Mouse (Mus musculus) heart, adult 2 months (tissue): ENCODE data around the gene Nr2c1. TPM values are rescaled to one million over a fixed set of nuclear protein-coding genes. Genes with fewer than 3 reads are reported as not detected.

Experiments used
- DNase-seq, 2 experiments: peaks; one replicate each; pipeline ENCODE4 v3.0.0; 2021
- H3K27ac ChIP-seq: fragments of 200-600 bp; 2 replicates; pipeline ENCODE4 v1.8.1; 2022
- H3K27me3 ChIP-seq: fragments of 200-500 bp; 2 replicates; pipeline ENCODE4 v1.6.1; 2012; ENCODE audit warnings: mild to moderate bottlenecking, low read length, inconsistent platforms, mixed read lengths; ENCODE audit not compliant: control insufficient read depth, insufficient read depth
- H3K36me3 ChIP-seq: fragments of 200-500 bp; 2 replicates; pipeline ENCODE4 v1.6.1; 2012; ENCODE audit warnings: low read length, inconsistent platforms; ENCODE audit not compliant: control insufficient read depth, insufficient read depth
- H3K4me1 ChIP-seq: fragments of 200-500 bp; 2 replicates; pipeline ENCODE4 v1.6.1; 2011; ENCODE audit warnings: low read length; ENCODE audit not compliant: control insufficient read depth, insufficient read depth
- H3K4me3 ChIP-seq: fragments of 200-600 bp; 2 replicates; pipeline ENCODE4 v1.8.1; 2022
- H3K79me2 ChIP-seq: fragments of 200-500 bp; replicated peaks from 2 replicates; pipeline ENCODE4 v1.6.1; 2012; ENCODE audit warnings: mild to moderate bottlenecking, inconsistent platforms, low read length, moderate library complexity, mixed read lengths; ENCODE audit not compliant: control insufficient read depth, insufficient read depth
- H3K9ac ChIP-seq: fragments of 200-500 bp; 2 replicates; pipeline ENCODE4 v1.6.1; 2012; ENCODE audit warnings: low read depth, mild to moderate bottlenecking, control low read depth, inconsistent platforms, low read length, mixed read lengths
- CTCF ChIP-seq: fragments of 200-600 bp; IDR thresholded peaks from 2 replicates; pipeline ENCODE4 v1.8.1; 2022; ENCODE audit warnings: antibody characterized with exemption, mild to moderate bottlenecking, moderate library complexity
- EP300 ChIP-seq: fragments of 200-500 bp; IDR thresholded peaks from 2 replicates; pipeline ENCODE4 v1.6.1; 2011; ENCODE audit warnings: low read depth, low read length, control low read depth; ENCODE audit not compliant: insufficient read depth
- POLR2A ChIP-seq: fragments of 200-500 bp; IDR thresholded peaks from 2 replicates; pipeline ENCODE4 v1.6.1; 2011; ENCODE audit warnings: mild to moderate bottlenecking, low read depth, low read length, control low read depth; ENCODE audit not compliant: insufficient read depth
- WGBS: fragments of 180-500 bp; shearing (Covaris S2); methylation state at CpG from one replicate; pipeline ENCODE4 v1.1.7; 2018; 5-methylcytosine and 5-hydroxymethylcytosine counted together
- intact Hi-C: fragments of 180-260 bp; cut with DNase I; formaldehyde crosslinking; loops from one replicate; pipeline ENCODE4 v1.15.1; 2025
- polyA plus RNA-seq: library from polyadenylated mRNA; depleted of rRNA; stranded (reverse); fragments of >200 nt; gene quantifications from 2 replicates; pipeline ENCODE4 v1.2.3, GENCODE M21; 2012
- total RNA-seq, 2 experiments: library from RNA; stranded (reverse); gene quantifications; 2 replicates each; pipeline ENCODE4 v1.2.3; 2021

The Nr2c1 gene
- total and polyA plus RNA-seq, 3 experiments, result 3.3 to 6.6 (median 6.1) TPM

GRCm38 (mm10) chr10:94110834-94111754 is 36.7 kb upstream of the Nr2c1 start:
- Histone ChIP-seq H3K4me1 (peaks cover 10% of the 10 kb centered on the region), H3K27ac (no peak overlapping the region), H3K9ac (no peak overlapping the region), H3K27me3 (no peaks in the 10 kb centered on the region), H3K36me3 (no peaks in the 10 kb centered on the region), H3K79me2 (no peaks in the 10 kb centered on the region), H3K4me3 (no peak overlapping the region)
- WGBS, result 87% methylated on average over 9 of the region's 9 CpGs
- 0 out of 2 replicates have a peak, but pooled peaks have one; percentile 20 for TF ChIP-seq EP300
- no peak for TF ChIP-seq POLR2A
- intact Hi-C loops, result no loop called here
- no peak for DNase-seq

- Histone ChIP-seq H3K36me3 (no peaks in the 10 kb centered on the region), H3K27me3 (no peaks in the 10 kb centered on the region), H3K27ac (no peak overlapping the region), H3K79me2 (no peaks in the 10 kb centered on the region), H3K4me3 (no peak overlapping the region), H3K4me1 (peaks cover 7% of the 10 kb centered on the region), H3K9ac (no peak overlapping the region)
- TF ChIP-seq POLR2A (no peak), CTCF (no peak), EP300 (no peak)
- WGBS, result 75% methylated on average over 3 of the region's 3 CpGs
- no peak for DNase-seq
- intact Hi-C loops, result no loop called here
Measured at GRCm38 (mm10) chr10:94112207-94112606, 35.6 kb upstream of the Nr2c1 start.

GRCm38 (mm10) chr10:94115893-94116599 is 31.8 kb upstream of the Nr2c1 start:
- Histone ChIP-seq H3K79me2 (no peaks in the 10 kb centered on the region), H3K4me3 (no peak overlapping the region)
- 4% methylated on average over 6 of the region's 6 CpGs for WGBS

GRCm38 (mm10) chr10:94116781-94117340 is 31.0 kb upstream of the Nr2c1 start:
- Histone ChIP-seq H3K9ac (no peak overlapping the region), H3K4me3 (no peak overlapping the region), H3K27me3 (no peaks in the 10 kb centered on the region), H3K27ac (no peak overlapping the region), H3K36me3 (no peaks in the 10 kb centered on the region), H3K79me2 (no peaks in the 10 kb centered on the region), H3K4me1 (peaks cover 5% of the 10 kb centered on the region)
- intact Hi-C loops, result loop anchor here (1.0 to 2.0 kb wide), 4 partner anchors 82 to 298 kb away; partner anchors contain the start of gene Vezt
- DNase-seq, result peak in 1 of 2 experiments; percentile 25
- no peak for TF ChIP-seq POLR2A
- TF ChIP-seq EP300, result no peak
- TF ChIP-seq CTCF, result no peak
- WGBS, result 59% methylated on average over 12 of the region's 12 CpGs

More at GRCm38 (mm10) chr10:94115893-94116599, 31.8 kb upstream of the Nr2c1 start:
- H3K36me3 ChIP-seq, result no peaks in the 10 kb centered on the region
- TF ChIP-seq CTCF, result peak; percentile 70
- TF ChIP-seq POLR2A, result 0 out of 2 replicates have a peak, but pooled peaks have one; percentile 15
- peak; percentile 47; the same call in 1 of the 2 replicates for TF ChIP-seq EP300
- intact Hi-C loops, result loop anchor here (1.0 to 2.0 kb wide), 4 partner anchors 81 to 297 kb away; partner anchors contain the start of gene Vezt
- peak overlapping the region; percentile 54 for H3K9ac ChIP-seq
- H3K4me1 ChIP-seq, result peaks cover 5% of the 10 kb centered on the region
- peak overlapping the region; percentile 55 for H3K27ac ChIP-seq
- peak; percentile 74 to 81 for DNase-seq
- H3K27me3 ChIP-seq, result no peaks in the 10 kb centered on the region

- WGBS, result 98% methylated on average over 3 of the region's 3 CpGs
- H3K9ac ChIP-seq, result no peak overlapping the region
- TF ChIP-seq CTCF, result no peak
- TF ChIP-seq POLR2A, result no peak
- no peak for TF ChIP-seq EP300
- H3K4me3 ChIP-seq, result no peak overlapping the region
- intact Hi-C loops, result loop anchor here (2.0 kb wide), 1 partner anchor 299 kb away; no protein-coding TSS in a partner anchor
- H3K36me3 ChIP-seq, result no peaks in the 10 kb centered on the region
- no peaks in the 10 kb centered on the region for H3K79me2 ChIP-seq
- no peak overlapping the region for H3K27ac ChIP-seq
- H3K4me1 ChIP-seq, result peaks cover 5% of the 10 kb centered on the region
- DNase-seq, result no peak
- no peaks in the 10 kb centered on the region for H3K27me3 ChIP-seq
Measured at GRCm38 (mm10) chr10:94117916-94118315, 29.9 kb upstream of the Nr2c1 start.

- TF ChIP-seq EP300 (no peak), POLR2A (no peak), CTCF (no peak)
- Histone ChIP-seq H3K4me3 (no peak overlapping the region), H3K27me3 (no peaks in the 10 kb centered on the region), H3K36me3 (no peaks in the 10 kb centered on the region), H3K9ac (no peak overlapping the region), H3K79me2 (no peaks in the 10 kb centered on the region), H3K4me1 (peaks cover 5% of the 10 kb centered on the region), H3K27ac (no peak overlapping the region)
- no peak for DNase-seq
- intact Hi-C loops, result no loop called here
- 85% methylated on average over 7 of the region's 7 CpGs for WGBS
Measured at GRCm38 (mm10) chr10:94118993-94119392, 28.8 kb upstream of the Nr2c1 start.
